Mouse (Mus musculus) liver, embryonic 11.5 days (tissue): Measurements from ENCODE around the gene Aadat. TPM values are rescaled to one million over a fixed set of nuclear protein-coding genes. Genes with fewer than 3 reads are reported as not detected.
"Not testable (repeated sequence)": the region's sequence is repeated elsewhere in the genome, so short reads cannot be mapped to it uniquely, and the experiment has no call there.

Source experiments
- ATAC-seq: fragments of 200-750 bp; cut with Nextera tagmentation; replicated peaks from 2 replicates; pipeline ENCODE4 v1.8.0; 2017; ENCODE audit warnings: moderate number of reproducible peaks, mild to moderate bottlenecking, moderate TSS enrichment, moderate library complexity; ENCODE audit not compliant: low FRiP score
- DNase-seq: peaks from one replicate; pipeline ENCODE4 v3.0.0-alpha.2; 2017; ENCODE audit warnings: low spot score
- H3K27ac ChIP-seq: fragments of 300-500 bp; sonication (generic); 2 replicates; pipeline ENCODE4 v1.5.1; 2014; ENCODE audit warnings: mild to moderate bottlenecking, low read depth, low read length, control low read depth
- H3K27me3 ChIP-seq: fragments of 300-500 bp; sonication (generic); replicated peaks from 2 replicates; pipeline ENCODE4 v1.6.1; 2014; ENCODE audit warnings: low read length, mixed read lengths; ENCODE audit not compliant: control insufficient read depth, insufficient read depth
- H3K36me3 ChIP-seq: fragments of 300-500 bp; sonication (generic); 2 replicates; pipeline ENCODE4 v1.6.1; 2014; ENCODE audit warnings: mild to moderate bottlenecking, low read length, moderate library complexity, mixed read lengths; ENCODE audit not compliant: control insufficient read depth, insufficient read depth
- H3K4me1 ChIP-seq: fragments of 300-500 bp; sonication (generic); replicated peaks from 2 replicates; pipeline ENCODE4 v1.6.1; 2014; ENCODE audit warnings: low read length, mixed read lengths; ENCODE audit not compliant: control insufficient read depth, insufficient read depth
- H3K4me2 ChIP-seq: fragments of 300-500 bp; sonication (generic); 2 replicates; pipeline ENCODE4 v1.6.1; 2014; ENCODE audit warnings: mild to moderate bottlenecking, control low read depth, moderate library complexity
- H3K4me3 ChIP-seq: fragments of 300-500 bp; sonication (generic); 2 replicates; pipeline ENCODE4 v1.5.1; 2014; ENCODE audit warnings: low read depth, low read length, control low read depth
- H3K9ac ChIP-seq: fragments of 300-500 bp; sonication (generic); 2 replicates; pipeline ENCODE4 v1.6.1; 2014; ENCODE audit warnings: low read depth, low read length, control low read depth
- H3K9me3 ChIP-seq: fragments of 300-500 bp; sonication (generic); 2 replicates; pipeline ENCODE4 v1.6.1; 2016; ENCODE audit warnings: low read length, inconsistent platforms, mixed read lengths; ENCODE audit not compliant: control insufficient read depth
- WGBS: fragments of 180-500 bp; shearing (Covaris S2); extraction: QIAGEN DNeasy Blood & Tissue Kit; methylation state at CpG from one replicate; pipeline ENCODE4 v1.1.7; 2014; 5-methylcytosine and 5-hydroxymethylcytosine counted together
- polyA plus RNA-seq: library from polyadenylated mRNA; unstranded; fragments of >200 nt; fragmentation: Nextera tagmentation; extraction: Ambion mirVana; gene quantifications from 2 replicates; pipeline ENCODE4 v1.2.1, GENCODE M21; 2014

The Aadat gene
- polyA plus RNA-seq = 5.2 and 6.2 TPM in 2 replicates

GRCm38 (mm10) chr8:60505653-60506521 is at the start of gene Aadat:
TSS of gene Aadat (plus strand) at chr8:60505932.
- Histone ChIP-seq H3K36me3 (no peaks in the 10 kb centered on the region), H3K27me3 (no peaks in the 10 kb centered on the region), H3K4me3 (peak within 1 kb of the TSS; percentile 39), H3K4me2 (peak within 1 kb of the TSS; percentile 71), H3K4me1 (no peaks in the 10 kb centered on the region), H3K9ac (peak within 1 kb of the TSS; percentile 32; the same call in 1 of the 2 replicates), H3K27ac (no peak within 1 kb of the TSS), H3K9me3 (no peaks in the 10 kb centered on the region)
- DNase-seq = peak; percentile 59
- peak; percentile 84 for ATAC-seq
- 3% methylated on average over 25 of the region's 25 CpGs for WGBS

GRCm38 (mm10) chr8:60466686-60467335 is 38.9 kb upstream of the Aadat start:
- DNase-seq (peak; percentile 36), ATAC-seq (no peak)
- no peak overlapping the region for H3K4me3 ChIP-seq
- H3K9ac ChIP-seq = no peak overlapping the region
- no peaks in the 10 kb centered on the region for H3K36me3 ChIP-seq
- 40% methylated on average over 15 of the region's 15 CpGs for WGBS
- no peaks in the 10 kb centered on the region for H3K4me1 ChIP-seq
- H3K27me3 ChIP-seq = no peaks in the 10 kb centered on the region
- H3K4me2 ChIP-seq = no peak overlapping the region
- no peak overlapping the region for H3K27ac ChIP-seq
- no peaks in the 10 kb centered on the region for H3K9me3 ChIP-seq

- Histone ChIP-seq H3K27ac (no peak overlapping the region), H3K36me3 (no peaks in the 10 kb centered on the region), H3K4me1 (no peaks in the 10 kb centered on the region), H3K27me3 (no peaks in the 10 kb centered on the region), H3K9ac (no peak overlapping the region), H3K4me3 (no peak overlapping the region), H3K9me3 (no peaks in the 10 kb centered on the region), H3K4me2 (no peak overlapping the region)
- DNase-seq (no peak), ATAC-seq (no peak)
- WGBS = 75% methylated on average over 2 of the region's 2 CpGs
Measured at GRCm38 (mm10) chr8:60490147-60490546, 15.6 kb upstream of the Aadat start.

GRCm38 (mm10) chr8:60491871-60492270 is 13.9 kb upstream of the Aadat start:
- ATAC-seq = no peak
- no peak overlapping the region for H3K4me3 ChIP-seq
- no peak overlapping the region for H3K4me2 ChIP-seq
- H3K36me3 ChIP-seq = no peaks in the 10 kb centered on the region
- 77% methylated on average over 2 of the region's 2 CpGs for WGBS
- H3K9me3 ChIP-seq = no peaks in the 10 kb centered on the region
- no peak overlapping the region for H3K9ac ChIP-seq
- no peak overlapping the region for H3K27ac ChIP-seq
- no peaks in the 10 kb centered on the region for H3K4me1 ChIP-seq
- H3K27me3 ChIP-seq = no peaks in the 10 kb centered on the region
- DNase-seq = no peak

- ATAC-seq (no peak), DNase-seq (no peak)
- Histone ChIP-seq H3K36me3 (no peaks in the 10 kb centered on the region), H3K27ac (no peak overlapping the region), H3K27me3 (no peaks in the 10 kb centered on the region), H3K4me1 (no peaks in the 10 kb centered on the region), H3K4me3 (no peak overlapping the region), H3K4me2 (no peak overlapping the region), H3K9ac (no peak overlapping the region), H3K9me3 (no peaks in the 10 kb centered on the region)
- WGBS = 58% methylated on average over 3 of the region's 3 CpGs
Measured at GRCm38 (mm10) chr8:60492471-60492870, 13.3 kb upstream of the Aadat start.

- Histone ChIP-seq H3K36me3 (no peaks in the 10 kb centered on the region), H3K27me3 (no peaks in the 10 kb centered on the region), H3K9me3 (no peaks in the 10 kb centered on the region), H3K4me2 (no peak overlapping the region), H3K4me3 (no peak overlapping the region), H3K4me1 (no peaks in the 10 kb centered on the region), H3K9ac (no peak overlapping the region), H3K27ac (no peak overlapping the region)
- ATAC-seq (no peak), DNase-seq (no peak)
- WGBS = 83% methylated on average over 11 of the region's 11 CpGs
Measured at GRCm38 (mm10) chr8:60494606-60495005, 11.1 kb upstream of the Aadat start.

- not testable (repeated sequence) for H3K9ac ChIP-seq, H3K4me2 ChIP-seq, H3K27ac ChIP-seq, H3K36me3 ChIP-seq, ATAC-seq, DNase-seq, H3K4me1 ChIP-seq, H3K4me3 ChIP-seq, H3K9me3 ChIP-seq, H3K27me3 ChIP-seq
- WGBS = 71% methylated on average over 2 of the region's 2 CpGs
Measured at GRCm38 (mm10) chr8:60495046-60495445, 10.7 kb upstream of the Aadat start.

- Histone ChIP-seq H3K36me3 (no peaks in the 10 kb centered on the region), H3K27me3 (no peaks in the 10 kb centered on the region), H3K4me2 (no peak within 1 kb of the TSS), H3K4me1 (no peaks in the 10 kb centered on the region), H3K9ac (no peak within 1 kb of the TSS), H3K4me3 (no peak within 1 kb of the TSS), H3K9me3 (no peaks in the 10 kb centered on the region), H3K27ac (no peak within 1 kb of the TSS)
- no peak for DNase-seq
- 44% methylated on average over 2 of the region's 2 CpGs for WGBS
- no peak for ATAC-seq
Measured at GRCm38 (mm10) chr8:60503098-60503497, 2.6 kb upstream of the Aadat start, which contains the start of gene Gm10283. TSS of gene Gm10283 (minus strand) at chr8:60503198.
